Mouse (Mus musculus): ENCODE results near the gene Rasgef1c.

- TF ChIP-seq POLR2A (IDR thresholded peaks at IDR 0.05; ENCODE audit: extremely low read depth, insufficient read depth, low read length) (no peak), CTCF (IDR thresholded peaks at IDR 0.05; ENCODE audit: low read depth, low read length) (no peak)
Observed at GRCm38 (mm10) chr11:49958017-49958416, 56.4 kb downstream of the Rasgef1c start.

Data from liver, adult 2 months (tissue).